Mouse (Mus musculus) ovary, postnatal 14 days (tissue): ENCODE data around the gene Stfa2l1.
"Not testable (repeated sequence)": the region's sequence is repeated elsewhere in the genome, so short reads cannot be mapped to it uniquely, and the experiment has no call there.

Experiments used
- DNase-seq: peaks from one replicate; pipeline ENCODE4 v3.0.0; 2022; ENCODE audit warnings: low spot score

The Stfa2l1 gene

DNA sequence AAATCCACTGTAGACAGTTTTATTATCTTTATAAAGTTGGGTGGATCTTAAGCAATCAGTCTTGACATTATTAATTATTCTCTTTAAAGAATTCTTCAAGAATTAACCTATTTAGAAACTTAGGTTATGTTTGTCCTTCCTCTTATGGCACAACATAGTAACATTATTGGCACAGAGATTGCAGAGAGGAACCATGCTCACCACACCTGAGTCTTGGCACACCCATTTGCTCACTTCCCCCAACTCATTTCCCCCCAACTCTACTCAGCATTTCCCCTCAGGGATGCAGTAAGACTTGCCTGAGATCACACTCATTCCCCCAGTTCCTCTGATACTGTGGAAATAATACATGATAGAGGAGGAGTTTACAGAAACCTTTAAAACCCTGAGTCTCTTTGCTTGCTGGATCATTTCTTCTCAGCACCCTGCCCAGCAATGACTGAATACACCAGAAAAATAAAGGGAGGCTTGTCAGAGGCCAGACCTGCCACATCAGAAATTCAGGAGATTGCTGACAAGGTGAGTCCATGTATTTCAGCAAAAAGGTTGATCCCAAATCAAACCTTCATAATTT lies at the start of gene Stfa2l1:
Gene Stfa2l1, plus strand, starts transcription at position 410 of the 574 bp plus-strand sequence.
- DNase-seq: no peak

GRCm38 (mm10) chr16:36111486-36111885 lies 45.1 kb upstream of the Stfa2l1 start:
- DNase-seq: not testable (repeated sequence)

GRCm38 (mm10) chr16:36115751-36116150 lies 40.9 kb upstream of the Stfa2l1 start:
- DNase-seq: not testable (repeated sequence)

DNA sequence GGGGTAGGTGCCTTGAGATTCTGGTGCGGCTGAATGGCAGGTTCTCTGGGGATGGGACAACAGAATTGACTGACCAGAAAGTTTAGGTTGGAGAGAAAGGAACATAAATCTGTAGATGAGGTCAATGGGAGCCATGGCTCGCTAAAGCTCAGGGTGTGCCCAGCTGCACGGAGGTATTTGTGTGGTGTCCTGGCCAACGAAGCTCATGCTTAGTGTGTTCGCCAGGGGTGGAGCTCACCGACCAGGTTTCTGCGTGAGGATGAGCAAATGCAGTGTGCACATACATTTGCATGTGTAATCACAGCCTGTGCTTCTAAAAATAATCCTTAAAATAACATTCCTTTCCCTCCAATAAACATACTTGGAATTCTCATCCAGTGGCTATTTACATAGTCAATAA lies 28.5 kb upstream of the Stfa2l1 start:
- DNase-seq: no peak

- no peak for DNase-seq
Observed at GRCm38 (mm10) chr16:36131141-36131540, 25.5 kb upstream of the Stfa2l1 start, which contains the start of gene Csta1. Csta1 (minus strand) TSS chr16:36131241.

- no peak for DNase-seq
Observed at GRCm38 (mm10) chr16:36138201-36138600, 18.4 kb upstream of the Stfa2l1 start.

GRCm38 (mm10) chr16:36167841-36168240 lies 11.2 kb downstream of the Stfa2l1 start:
- not testable (repeated sequence) for DNase-seq

DNA sequence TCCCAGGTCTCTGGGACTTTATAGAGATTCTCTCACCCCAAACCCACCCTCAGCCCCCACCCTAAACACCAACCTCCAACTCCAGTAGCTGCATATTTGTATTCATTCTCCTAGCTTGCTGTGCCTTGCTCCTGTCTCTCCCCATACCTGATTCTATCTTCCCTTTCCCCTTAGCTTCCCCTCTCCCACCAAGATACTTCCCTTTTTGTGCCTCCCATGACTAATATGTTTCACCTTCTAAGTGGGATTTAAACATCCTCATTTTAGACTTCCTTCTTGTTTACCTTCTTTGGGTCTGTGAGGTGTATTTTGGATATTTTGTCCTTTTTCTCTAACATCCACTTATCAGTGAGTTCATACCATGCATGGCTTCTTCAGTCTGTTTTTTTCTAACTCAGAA lies 19.5 kb downstream of the Stfa2l1 start:
- no peak for DNase-seq

- no peak for DNase-seq
Observed at GRCm38 (mm10) chr16:36179910-36180309, 23.3 kb downstream of the Stfa2l1 start.

DNA sequence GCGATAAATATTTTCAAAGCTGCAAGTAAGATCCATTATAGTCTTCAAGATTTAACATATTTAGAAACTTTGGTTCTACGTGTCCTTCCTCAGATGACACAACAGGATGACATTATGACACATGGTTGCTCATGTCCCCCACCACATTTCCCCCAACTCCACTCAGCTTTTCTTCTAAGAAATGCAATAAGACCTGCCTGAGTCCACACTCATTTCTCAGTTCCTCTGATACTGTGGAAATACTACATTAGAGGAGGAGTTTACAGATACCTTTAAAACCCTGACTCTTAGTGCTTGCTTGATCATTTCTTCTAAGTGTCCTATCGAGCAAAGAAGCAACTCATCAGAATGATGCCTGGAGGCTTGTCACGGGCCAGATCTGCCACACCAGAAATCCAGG lies 27.3 kb downstream of the Stfa2l1 start, which contains the start of gene Gm5483:
Gene Gm5483, plus strand, starts transcription at position 301 of the 400 bp plus-strand sequence.
- not testable (repeated sequence) for DNase-seq

DNA sequence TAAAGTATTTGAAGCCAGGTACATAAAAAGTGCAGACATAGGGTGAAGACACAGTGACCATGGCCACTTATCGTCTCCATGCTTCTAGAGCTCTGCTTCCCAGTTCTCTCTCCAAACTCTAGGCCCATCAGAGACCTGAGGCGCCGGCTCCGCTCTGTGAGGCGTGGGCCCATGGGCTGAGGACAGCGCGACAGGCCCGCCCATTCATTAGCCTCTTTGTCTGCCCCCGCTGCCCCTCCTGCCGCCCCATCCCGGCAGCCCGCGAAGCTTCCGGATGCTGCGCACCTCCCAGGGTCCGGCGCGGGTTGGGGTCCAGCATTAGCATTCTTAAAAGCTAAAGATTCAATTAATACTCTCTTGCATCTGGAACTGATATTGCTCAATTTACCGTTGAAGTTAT lies 42.6 kb downstream of the Stfa2l1 start:
- DNase-seq: no peak

GRCm38 (mm10) chr16:36203846-36204245 lies 47.2 kb downstream of the Stfa2l1 start:
- DNase-seq: no peak

- not testable (repeated sequence) for DNase-seq
Observed at GRCm38 (mm10) chr16:36205684-36206083, 49.1 kb downstream of the Stfa2l1 start.

- DNase-seq: no peak
Observed at GRCm38 (mm10) chr16:36209967-36210453, 53.4 kb downstream of the Stfa2l1 start, which contains the start of gene Gm5416. Gm5416 (plus strand) TSS chr16:36210403.
